Mouse (Mus musculus): ENCODE measurements around the gene Plekhg5.
A peak's percentile ranks its signal among the peaks of the same experiment; 100 is the strongest.

The Plekhg5 gene

DNA sequence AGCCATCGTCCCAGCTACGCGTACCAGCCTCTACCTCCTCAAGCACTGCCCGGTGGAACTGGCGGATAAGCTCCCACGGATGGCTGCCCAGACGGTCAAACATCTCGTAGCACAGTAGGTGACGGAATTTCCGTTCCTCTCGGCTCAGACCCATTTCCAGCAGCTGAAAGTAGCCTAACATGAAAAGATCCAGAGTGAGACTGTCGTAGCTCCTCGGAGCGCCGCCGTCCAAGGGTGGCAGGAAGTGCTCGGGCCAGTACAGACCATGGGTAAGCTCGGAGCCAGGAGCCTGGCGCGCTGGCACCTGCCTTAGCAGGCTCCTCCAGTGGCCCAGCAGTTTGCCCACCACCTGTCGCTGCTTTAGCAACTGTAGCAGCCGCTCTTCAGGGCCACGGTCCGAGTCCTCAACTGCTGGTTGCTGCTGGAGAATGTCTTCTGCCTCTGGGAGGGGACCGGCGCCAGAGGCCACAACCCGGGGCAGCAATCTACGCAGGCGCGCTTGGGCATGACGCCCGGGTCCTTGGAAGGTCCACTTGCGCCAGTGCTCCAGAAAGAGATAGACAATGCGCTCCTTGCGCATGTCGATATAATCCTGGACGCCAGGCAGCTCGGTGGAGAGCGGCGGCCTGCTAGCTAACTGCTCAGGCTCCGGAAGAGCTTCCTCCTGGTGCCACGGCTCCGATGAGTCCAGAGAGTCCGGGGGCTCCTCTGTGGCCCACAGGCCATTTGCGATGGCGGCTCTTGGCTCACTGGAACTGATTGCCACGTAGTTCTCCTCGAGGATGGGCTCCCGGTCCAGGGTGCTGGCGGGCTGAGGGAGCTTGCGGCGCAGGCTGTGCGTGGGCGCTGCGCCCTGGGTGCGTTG is 53.1 kb downstream of the Plekhg5 start:
- DNase-seq (ENCODE audit: low read depth, low spot score): peak; percentile 31

DNA sequence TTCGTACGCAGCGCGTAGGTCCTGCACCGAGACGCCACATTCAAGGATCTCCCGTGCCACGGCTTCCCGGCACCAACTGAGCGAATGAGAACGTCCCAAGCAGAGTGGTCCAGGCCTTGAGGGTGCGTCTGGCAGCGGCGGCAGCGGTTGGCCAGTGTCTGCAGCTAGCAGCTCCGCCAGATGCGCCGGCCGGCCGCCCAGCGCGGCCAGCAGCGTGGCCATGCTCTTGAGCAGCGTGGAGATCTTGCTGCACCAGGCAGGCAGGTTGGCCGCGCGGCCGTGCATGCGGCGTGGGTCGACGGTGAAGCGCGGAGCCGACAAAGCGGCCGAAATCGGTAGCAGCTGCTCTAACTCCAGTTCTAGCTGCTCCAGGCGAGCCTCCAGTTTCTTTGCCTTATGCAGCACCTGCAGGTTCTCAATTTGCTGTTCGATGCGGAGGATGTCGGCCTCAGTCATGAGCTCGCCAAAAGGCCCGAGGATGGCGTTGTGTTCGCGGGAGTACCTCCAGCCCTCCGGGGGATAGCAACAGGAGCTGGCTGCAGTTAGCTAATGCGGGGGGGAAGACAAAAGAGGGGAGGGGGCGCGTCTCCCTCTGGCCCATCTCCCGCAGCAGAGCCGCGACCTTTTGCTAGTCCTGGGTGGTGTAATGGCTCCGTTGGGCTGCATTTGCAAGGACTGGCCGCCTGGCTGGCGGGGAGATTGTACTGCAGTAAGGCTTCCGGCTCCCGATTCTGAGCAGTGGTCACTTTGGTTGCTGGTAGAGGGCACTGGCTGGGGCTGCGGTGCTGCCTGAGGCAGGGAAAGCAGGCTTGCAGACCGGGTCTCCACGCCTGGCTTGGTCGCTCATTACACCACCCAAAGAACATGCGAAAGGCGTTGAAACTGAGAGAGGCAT is 54.0 kb downstream of the Plekhg5 start:
- DNase-seq (ENCODE audit: low read depth, low spot score): peak; percentile 46

DNA sequence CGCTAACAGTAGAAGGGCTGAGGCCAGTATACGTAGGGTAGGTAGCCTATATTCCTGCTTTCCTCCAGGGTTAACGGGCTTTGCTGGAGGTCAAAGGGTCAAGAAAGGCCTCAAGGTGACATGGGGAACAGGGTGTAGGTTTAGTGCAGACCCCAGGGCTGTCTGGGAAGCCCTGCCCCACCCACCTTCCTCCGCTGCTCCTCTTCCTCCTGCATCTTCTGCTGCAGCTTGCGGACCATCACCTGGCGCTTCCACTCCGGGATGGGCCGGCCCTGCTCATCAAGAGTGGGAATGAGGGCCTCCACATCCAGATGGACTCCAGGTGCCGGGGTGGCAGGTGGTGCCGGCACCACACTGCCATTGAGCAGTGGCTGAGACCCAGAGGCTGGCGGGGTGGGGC is 55.6 kb downstream of the Plekhg5 start:
- DNase-seq (ENCODE audit: low read depth, low spot score): no peak

DNA sequence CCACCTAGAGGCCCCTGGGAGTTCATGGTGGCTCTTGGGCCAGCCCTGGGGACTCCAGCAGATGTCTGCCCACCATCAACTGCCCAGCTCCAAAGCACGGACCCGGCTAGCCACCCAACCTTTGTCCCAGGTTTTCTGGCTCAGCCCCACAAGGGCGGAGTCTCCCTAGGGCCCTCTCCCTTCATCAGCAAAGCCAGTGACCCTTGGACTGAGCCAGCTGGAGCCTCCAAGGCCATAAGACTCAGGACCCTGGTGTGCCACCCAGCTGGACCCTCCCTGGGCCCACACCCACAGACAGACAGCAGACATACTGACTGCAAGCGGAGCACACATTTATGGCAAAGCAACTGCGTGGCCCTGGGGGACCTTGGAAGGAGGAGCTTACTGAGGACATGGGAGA is 56.5 kb downstream of the Plekhg5 start:
- DNase-seq (ENCODE audit: low read depth, low spot score): no peak

DNA sequence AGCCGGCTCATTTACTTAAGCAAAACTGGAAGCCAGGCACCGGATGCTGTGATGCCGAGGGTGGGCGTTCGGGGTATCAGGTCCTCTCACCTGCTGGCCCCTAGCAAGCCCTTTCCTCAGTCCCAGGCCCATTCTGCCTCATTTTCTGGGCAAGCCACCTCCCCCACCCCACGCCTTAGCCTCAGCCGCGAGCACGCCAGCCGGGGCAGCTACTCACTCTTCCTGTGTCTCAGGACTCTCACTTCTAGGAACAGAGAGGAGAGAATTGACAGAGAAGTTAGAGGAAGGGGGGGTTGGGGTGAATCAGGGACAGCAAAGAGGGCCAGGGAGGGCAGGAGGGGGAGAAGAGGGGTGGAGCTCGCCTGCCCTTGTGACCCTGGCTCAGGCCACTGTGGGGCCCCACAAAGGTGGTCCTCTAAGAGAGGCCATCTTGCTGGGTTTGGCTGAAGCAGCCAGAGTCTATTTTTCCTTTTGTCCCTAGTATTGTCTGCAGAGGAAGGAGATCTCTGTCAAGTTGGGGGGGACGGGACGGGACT is 57.2 kb downstream of the Plekhg5 start:
- no peak for DNase-seq (ENCODE audit: low read depth, low spot score)

DNA sequence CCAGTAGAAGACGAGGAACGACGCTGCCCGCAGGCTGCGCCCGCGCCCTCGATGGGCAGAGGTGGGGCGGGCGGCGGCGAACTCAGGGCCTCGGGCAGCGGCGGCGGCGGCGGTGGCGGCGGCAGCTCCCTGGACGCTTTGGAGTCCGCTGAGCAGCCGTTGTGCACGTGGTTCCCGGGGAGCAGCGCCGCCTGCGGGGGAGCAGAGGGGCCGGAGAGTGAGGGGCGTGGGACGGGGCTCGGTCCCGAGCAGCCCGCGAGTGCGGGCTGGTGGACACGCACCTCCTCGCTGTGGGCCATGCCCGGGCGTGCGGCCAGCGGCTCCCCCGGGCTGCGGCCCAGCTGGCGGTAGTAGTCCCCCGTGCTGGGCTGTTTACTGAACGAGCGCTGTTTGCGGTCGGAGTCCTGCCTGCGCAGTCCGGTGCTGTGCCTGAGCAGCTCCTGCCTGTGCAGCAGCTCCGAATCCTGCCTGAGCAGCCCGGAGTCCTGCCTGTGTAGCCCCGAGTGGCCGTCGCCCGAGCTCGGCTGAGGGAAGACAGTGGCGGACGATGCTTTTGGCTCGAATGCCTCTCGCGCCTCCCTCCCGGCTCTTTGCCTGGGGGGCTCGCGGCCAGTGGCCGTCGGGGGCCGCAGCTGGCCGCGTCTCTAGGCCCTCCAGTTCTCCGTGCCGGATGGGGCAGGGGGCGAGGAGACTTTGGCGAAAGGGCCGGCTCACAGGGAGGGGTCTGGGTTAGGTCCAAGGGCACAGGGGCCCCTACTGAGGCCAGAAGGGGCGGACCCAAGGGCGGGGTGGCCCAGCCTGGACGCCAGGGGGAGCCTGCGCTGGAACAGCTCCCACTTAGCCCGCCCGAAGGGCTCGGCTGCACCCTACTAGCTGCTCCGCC is 58.7 kb downstream of the Plekhg5 start:
- peak; percentile 60 for DNase-seq (ENCODE audit: low read depth, low spot score)

DNA sequence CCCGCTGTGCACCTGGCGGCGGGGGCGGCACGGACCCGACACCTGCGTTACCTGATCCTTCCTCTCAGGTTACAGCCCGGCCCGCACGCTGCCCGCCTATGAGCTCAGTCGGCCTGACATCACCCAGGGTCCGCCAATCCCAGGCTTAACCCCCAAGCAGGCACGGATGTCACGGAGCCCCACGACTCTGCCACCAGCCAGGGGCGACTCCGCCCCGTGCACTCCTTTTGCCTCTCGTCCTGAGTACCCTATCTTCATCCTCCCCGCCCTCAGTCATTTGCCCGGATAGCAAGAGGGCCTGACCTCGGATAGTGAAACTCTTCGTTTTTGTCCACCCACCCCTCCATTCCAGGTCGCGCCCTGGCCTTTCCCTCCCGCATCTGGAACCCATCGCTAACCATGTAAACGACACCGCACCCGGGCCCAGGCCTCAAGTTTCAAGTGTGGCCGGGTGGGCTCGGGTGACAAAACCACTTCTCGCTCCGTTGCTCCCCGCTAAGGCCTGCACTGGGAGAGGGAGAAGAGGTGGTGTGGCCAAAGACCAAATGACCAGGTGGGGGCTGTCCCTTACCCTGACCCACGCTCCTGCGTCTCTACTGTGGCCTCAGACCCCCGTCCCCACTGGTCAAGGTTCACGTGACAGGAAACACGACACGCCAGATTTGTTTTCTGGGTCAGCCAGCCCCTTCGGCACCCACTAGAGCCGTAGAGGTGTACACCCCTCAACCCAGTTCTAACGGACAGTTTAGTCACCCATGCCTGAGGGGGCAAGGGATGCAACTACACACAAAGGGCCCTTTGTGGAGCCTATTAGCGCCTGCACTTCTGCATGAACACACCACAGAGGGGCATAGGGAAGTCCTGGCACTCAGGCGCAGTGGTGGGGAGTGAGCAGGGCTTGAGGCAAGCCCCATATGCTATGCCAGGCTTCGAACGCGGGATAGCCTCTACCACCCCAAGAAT is 59.8 kb downstream of the Plekhg5 start:
- DNase-seq (ENCODE audit: low read depth, low spot score): peak; percentile 31

DNA sequence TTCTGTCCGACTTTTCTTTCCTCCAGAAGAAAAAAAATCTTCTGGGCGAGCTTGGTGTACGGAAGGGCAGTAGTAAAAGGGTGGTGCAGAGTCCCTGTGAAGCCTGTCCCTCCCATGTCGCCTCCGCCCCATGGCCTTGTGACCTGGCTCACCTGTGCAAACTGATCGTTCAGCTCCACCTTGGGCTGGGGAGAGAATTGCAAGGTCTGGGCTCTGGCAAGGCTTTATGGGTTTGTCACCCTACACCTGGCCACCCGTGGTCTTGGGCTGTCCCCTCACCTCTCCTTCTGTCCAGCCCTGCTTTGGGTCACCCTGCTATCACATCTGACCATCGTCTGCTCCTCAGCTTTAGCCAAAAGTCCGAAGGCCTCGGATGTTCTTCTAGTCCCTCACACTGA is 60.5 kb downstream of the Plekhg5 start:
- no peak for DNase-seq (ENCODE audit: low read depth, low spot score)

DNA sequence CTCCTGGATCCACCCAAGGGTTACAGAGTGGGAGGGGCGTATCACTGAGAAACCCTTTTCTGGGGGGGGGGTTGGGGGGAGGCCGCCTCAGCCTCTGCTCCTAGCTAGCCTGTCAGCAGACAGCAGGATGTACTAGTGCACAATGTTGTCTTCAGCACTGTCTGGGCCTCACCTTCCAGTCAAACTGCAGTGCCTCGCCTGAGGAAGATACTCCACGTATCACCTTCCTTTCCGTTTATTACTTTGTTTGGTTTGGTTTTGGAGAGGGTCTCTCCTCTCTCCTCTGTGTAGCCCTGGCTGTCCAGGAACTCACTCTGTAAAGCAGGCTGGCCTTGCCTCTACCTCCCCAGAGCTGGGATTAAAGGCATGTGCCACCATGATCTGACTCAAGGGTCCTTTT is 60.9 kb downstream of the Plekhg5 start:
- no peak for DNase-seq (ENCODE audit: low read depth, low spot score)

DNA sequence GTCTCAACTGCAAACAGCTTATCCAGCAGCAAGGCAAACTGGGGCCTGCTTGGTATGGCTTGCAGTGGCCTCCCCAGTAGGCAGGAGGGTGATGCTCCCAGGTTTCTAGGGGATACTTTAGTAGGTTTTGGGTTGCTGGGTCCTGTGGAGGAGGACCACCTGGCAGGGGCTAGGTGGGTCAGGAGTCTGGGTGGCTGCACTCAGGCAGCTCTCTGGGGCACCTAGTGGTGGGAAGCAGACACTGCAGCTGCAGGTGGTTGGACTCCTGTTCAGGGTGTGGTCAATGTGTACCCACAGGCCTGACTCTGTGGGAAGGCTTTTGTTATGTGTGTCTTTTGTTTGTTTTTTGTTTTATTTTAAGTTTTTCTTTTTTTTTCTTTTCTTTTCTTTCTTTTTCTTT is 62.2 kb downstream of the Plekhg5 start:
- peak; percentile 85 for DNase-seq (ENCODE audit: low read depth, low spot score)

DNA sequence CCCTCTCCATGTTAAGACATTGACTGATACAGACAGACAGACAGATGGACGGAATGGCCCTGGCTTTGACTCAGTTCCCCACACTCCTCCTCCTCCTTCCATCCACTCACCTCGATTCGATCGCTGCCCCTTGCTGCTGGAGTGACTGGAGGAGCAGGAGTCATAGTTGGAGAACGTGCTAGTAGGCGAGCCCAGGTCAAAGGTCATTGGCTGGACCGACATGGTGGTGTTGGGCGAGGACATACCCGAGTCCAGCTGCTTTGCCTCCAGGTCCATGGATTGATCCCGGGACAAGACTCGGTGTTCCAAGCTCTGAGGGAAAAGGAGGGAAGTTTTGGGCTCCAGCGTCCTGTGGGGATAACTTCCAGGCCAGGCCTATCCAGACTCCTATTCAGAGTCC is 63.1 kb downstream of the Plekhg5 start:
- no peak for DNase-seq (ENCODE audit: low read depth, low spot score)

DNA sequence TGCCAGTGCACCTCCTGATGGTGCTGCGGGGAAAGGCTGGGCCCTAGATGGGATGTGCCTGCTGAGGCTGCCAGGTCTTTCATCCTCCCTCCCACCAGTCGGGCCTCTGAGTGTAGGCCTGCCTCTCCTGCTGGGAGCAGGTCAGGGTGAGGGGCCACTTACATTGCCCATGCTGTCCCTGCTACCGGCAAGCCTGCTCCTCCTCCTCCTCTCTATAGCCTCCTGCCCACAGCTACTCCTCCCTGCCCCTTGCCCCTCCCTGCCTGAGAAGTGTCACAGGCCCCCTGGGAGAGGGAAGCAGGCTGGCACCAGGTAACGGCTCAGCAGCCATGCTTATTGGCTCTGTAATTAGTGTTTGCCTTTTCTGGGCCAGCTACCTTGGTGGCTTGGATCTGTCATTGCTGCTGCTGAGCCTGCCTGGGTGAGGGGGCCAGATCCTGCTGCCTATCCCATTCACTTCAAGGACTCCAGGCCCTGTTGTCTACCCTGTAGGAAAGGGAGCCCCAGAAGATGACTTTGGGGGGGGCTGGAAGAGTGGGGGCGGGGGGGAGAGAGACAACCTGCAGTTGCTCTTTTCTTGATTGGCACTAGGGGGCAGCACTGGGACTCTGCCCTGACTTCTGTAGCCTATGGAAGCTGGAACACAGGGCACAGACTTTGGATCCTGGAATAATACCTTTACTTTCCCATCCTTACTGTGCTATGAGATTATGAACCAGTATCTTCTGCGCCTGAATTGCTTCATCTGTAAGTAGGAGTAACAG is 64.0 kb downstream of the Plekhg5 start:
- peak; percentile 67 for DNase-seq (ENCODE audit: low read depth, low spot score)

DNA sequence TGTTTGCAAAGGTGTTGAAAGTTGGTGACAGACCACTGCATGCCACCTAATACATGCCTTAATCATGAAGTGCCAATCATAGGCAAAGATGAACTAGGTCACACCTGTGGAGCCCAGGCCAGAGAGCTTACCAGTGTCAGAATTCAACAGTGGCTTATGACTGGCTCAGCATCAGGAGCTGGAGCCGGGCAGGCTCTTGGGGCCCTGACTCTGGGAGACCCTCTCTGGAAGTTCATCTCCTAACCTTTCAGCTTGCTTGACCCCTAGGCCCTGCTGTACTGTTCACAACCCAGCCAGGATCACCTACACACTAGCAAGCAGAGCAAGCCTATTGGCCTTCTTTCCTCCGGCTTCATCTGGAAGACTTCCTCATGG is 64.6 kb downstream of the Plekhg5 start:
- DNase-seq (ENCODE audit: low read depth, low spot score): no peak

DNA sequence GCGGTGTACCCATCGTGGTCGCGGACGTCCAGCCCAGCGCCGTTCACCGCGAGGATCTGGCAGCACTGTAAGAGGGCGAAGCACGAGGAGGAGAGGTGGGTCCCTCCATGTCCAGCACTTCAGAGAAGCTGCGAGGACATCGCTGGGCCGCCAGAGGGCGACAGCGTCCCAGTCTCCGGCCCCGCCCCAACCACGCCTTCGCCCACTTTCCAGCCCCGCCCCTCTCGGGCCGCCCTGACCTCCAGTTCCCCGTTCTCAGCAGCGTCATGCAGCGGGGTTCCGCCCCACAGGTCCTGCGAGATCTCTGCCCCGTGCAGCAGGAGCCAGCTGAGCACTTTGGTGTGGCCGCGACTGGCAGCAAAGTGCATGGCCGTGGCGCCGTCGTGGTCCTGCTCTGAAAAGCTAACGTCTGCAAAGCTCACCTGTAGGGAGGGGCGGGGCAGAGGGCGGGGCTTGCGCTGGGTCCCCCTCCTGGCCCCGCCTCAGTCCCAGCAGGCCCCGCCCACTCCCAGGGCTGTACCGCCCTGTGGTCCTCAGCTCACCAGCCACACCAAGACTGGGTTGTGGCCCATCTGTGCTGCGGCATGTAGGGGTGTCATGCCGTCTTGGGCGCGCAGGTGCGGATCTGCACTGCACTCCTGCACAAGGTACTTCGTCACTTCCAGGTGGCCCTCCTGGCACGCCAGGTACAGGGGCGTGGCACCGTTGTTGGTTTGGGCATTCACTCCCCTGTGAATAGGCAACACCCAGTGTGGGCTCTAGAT is 66.4 kb downstream of the Plekhg5 start:
- DNase-seq (ENCODE audit: low read depth, low spot score): peak; percentile 85

DNA sequence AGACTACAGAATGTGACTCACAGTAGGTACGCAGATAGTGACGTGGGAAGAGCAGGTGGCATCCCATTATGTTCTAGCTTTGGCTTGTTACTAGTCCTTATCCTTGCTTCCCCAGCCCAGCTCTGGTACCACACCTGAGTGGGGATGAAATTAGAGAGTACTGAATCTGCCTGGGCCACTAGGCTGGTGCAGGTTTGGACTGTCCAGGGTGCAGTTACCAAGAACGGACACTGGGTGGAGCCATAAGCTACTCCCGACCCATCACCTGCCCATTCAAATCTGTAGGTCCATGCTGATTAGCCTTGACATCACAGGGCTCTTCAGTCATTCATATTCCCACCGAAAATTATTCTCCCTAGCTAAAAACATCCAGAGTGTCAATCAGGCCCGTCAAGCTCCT is 68.1 kb downstream of the Plekhg5 start:
- DNase-seq (ENCODE audit: low read depth, low spot score): peak; percentile 74

DNA sequence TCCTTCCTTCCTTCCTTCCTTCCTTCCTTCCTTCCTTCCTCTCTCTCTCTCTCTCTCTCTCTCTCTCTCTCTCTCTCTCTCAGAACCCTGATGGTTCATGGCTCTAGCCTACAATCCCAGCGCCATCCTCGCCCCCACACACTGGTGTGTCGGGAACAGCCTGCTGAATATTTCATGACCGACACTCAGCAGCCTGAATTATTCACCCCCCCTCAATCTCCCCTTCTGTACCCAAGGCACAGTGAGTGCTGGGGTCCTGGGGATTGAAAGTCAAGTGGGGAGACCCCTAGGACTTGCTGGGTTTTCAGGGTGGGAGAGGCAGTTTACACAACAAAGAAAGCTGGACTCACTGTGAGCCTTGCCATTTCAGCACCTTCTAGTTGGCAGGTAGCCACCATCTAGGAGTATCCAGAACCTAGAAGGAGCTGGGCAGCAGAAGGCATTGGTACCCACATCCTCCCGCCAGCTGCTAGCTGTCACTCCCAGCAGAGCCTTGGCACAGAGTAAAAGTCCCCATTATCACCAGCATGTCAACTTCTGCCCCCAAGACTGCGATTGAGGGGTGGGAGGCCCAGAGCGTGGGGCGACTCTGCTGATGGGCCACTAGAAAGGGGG is 69.3 kb downstream of the Plekhg5 start:
- no peak for DNase-seq (ENCODE audit: low read depth, low spot score)

DNA sequence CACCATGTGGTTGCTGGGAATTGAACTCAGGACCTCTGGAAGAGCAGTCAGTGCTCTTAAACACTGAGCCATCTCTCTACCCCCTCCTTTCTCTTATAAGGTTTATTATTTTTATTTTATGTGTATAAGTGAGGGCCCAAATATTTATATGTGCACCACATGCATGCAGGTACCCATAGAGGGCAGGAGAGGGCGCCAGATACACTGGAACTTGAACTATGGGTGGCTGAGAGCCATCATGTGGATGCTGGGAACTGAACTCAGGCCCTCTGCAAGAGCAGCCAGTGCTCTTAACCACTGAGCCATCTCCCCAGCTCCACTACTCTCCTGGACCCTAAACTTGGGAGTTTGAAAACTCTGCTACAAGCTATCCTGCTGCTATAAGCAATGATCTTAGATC is 71.3 kb downstream of the Plekhg5 start:
- DNase-seq (ENCODE audit: low read depth, low spot score): peak; percentile 65

DNA sequence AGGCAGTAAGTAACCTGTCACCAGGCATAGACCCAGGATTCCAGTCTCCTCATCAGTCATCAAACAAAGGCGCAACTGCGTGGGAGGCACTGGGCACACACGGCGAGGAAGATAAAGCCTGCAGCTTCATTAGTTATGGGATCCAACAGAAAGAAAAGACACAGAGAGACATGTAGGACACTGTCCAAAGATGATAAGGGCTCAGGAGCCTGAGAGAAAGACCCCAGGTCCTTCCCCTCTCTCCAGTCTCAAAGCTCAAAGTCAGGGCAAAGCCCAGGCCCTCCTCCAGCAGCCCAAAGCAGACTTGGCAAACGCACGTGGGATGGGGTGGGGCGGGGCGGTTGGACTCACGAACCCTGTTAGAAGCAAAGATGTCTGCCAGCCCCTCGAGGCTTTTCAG is 73.2 kb downstream of the Plekhg5 start:
- no peak for DNase-seq (ENCODE audit: low read depth, low spot score)

Measured in R1 (cell line).